Mouse (Mus musculus) liver, embryonic 14.5 days (tissue): ENCODE measurements around the gene Cnih3.

ENCODE experiments used
- CTCF ChIP-seq: IDR thresholded peaks from 2 replicates; pipeline ENCODE4 v1.5.1; 2016; ENCODE audit warnings: antibody characterized with exemption, low read depth, control low read depth
- EP300 ChIP-seq: IDR thresholded peaks from 2 replicates; pipeline ENCODE4 v1.6.1; 2016; ENCODE audit warnings: antibody characterized with exemption, low read depth

- TF ChIP-seq CTCF, result no peak
- no peak for TF ChIP-seq EP300
Measured at GRCm38 (mm10) chr1:181456911-181457310, 104.5 kb downstream of the Cnih3 start.
